Comparison of ENCODE assay signal across 29 mouse cellular contexts in the genomic region with DNA sequence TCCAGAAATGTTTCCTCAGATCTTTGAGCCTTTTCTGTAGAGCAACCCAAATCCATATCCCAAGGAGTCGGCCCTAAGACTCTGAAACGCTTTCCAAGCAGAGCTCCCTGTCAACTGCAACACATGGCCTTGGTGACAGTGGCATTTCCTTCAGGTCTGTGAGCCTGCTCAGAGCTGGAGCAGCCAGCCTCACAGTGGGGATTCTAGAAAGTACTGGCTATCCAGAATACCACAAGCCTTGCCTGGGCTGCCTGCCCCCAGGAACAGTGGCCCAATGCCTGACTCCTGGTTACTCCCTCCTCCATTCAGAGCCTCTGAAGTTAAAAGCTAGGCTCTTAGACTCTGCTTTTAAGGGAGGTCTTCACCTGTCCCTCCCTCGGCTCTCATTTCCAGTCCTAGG. TPM values are rescaled to one million over a fixed set of nuclear protein-coding genes. Genes with fewer than 3 reads are reported as not detected.
DNase-seq lines count a peak whose midpoint lies in the region; ATAC-seq and TF ChIP-seq lines count a peak whose summit lies in the region.
"Had no signal": no experiment of that assay in that cellular context is flagged by ENCODE, and none has a peak within 500 bp of the region (broad histone marks: within the 10 kb centered on the region; RNA-seq: fewer than 3 reads in every experiment).

No protein-coding gene starts in this region.

- DNase-seq in cerebellum, adult 11-12 months = peak; percentile 34
- DNase-seq in cerebellum, adult 8-10 months = no peak
- peak; percentile 60 to 72 for DNase-seq in cerebellum, postnatal 10 days
- DNase-seq in cerebellum, postnatal 4 days (ENCODE audit: low spot score in 2 of 2) = no peak
- peak; percentile 19 for DNase-seq in left cerebral cortex, postnatal 4 days
- DNase-seq in left cerebral cortex, adult 2 months (ENCODE audit: extremely low spot score in 1 of 2, low spot score in 2 of 2) = no peak
- peak; percentile 20 to 42 for DNase-seq in cerebellum, postnatal 36 days
- no peak for DNase-seq in midbrain, embryonic 11.5 days (ENCODE audit: low spot score, missing footprints)
- DNase-seq: adrenal gland, postnatal 10 days; gastrocnemius, postnatal 10 days; gastrocnemius, postnatal 36 days; heart, postnatal 10 days; heart, postnatal 36 days; kidney, adult 11 months; kidney, adult 9 months had no signal

- intact Hi-C loops in left cerebral cortex, postnatal 4 days (cut with DNase I) = no loop called here
- intact Hi-C loops in left cerebral cortex, adult 2 months (cut with DNase I) = no loop called here

- H3K36me3 ChIP-seq in midbrain, embryonic 11.5 days (ENCODE audit: control insufficient read depth, insufficient read depth, low read length) = no peaks in the 10 kb centered on the region
- H3K36me3 ChIP-seq: embryonic facial prominence, embryonic 12.5 days; embryonic facial prominence, embryonic 15.5 days; forebrain, embryonic 15.5 days; G1E; heart, embryonic 12.5 days; heart, embryonic 15.5 days; hindbrain, embryonic 10.5 days; hindbrain, embryonic 13.5 days; intestine, embryonic 15.5 days had no signal

- no peaks in the 10 kb centered on the region for H3K27me3 ChIP-seq in midbrain, embryonic 11.5 days (ENCODE audit: control insufficient read depth, insufficient read depth, low read length)
- H3K27me3 ChIP-seq: embryonic facial prominence, embryonic 12.5 days; embryonic facial prominence, embryonic 15.5 days; forebrain, embryonic 15.5 days; heart, embryonic 15.5 days; hindbrain, embryonic 13.5 days; intestine, embryonic 15.5 days; Patski had no signal

- H3K27ac ChIP-seq in left cerebral cortex, adult 2 months = no peak overlapping the region
- H3K27ac ChIP-seq in midbrain, embryonic 11.5 days (ENCODE audit: low read depth, low read length) = no peak overlapping the region
- H3K27ac ChIP-seq: embryonic facial prominence, embryonic 12.5 days; embryonic facial prominence, embryonic 15.5 days; forebrain, embryonic 15.5 days; heart, embryonic 15.5 days; hindbrain, embryonic 10.5 days; hindbrain, embryonic 13.5 days; intestine, embryonic 15.5 days had no signal

- no peaks in the 10 kb centered on the region for H3K4me1 ChIP-seq in midbrain, embryonic 11.5 days (ENCODE audit: control insufficient read depth, insufficient read depth, low read length)
- H3K4me1 ChIP-seq: embryonic facial prominence, embryonic 12.5 days; heart, embryonic 12.5 days; heart, embryonic 15.5 days; hindbrain, embryonic 10.5 days; hindbrain, embryonic 13.5 days; intestine, embryonic 15.5 days had no signal

- no peak for ATAC-seq in midbrain, embryonic 11.5 days (ENCODE audit: low FRiP score)
- ATAC-seq: hindbrain, embryonic 16.5 days; intestine, embryonic 15.5 days; Patski had no signal

- TF ChIP-seq CTCF in left cerebral cortex, adult 2 months (IDR thresholded peaks at IDR 0.05) = no peak

- H3K4me2 ChIP-seq in midbrain, embryonic 11.5 days = no peak overlapping the region
- H3K4me2 ChIP-seq: embryonic facial prominence, embryonic 12.5 days; embryonic facial prominence, embryonic 15.5 days; forebrain, embryonic 15.5 days; heart, embryonic 12.5 days; heart, embryonic 15.5 days; hindbrain, embryonic 13.5 days; intestine, embryonic 15.5 days had no signal

- no peak overlapping the region for H3K4me3 ChIP-seq in left cerebral cortex, adult 2 months
- H3K4me3 ChIP-seq in midbrain, embryonic 11.5 days (ENCODE audit: low read depth, low read length) = no peak overlapping the region
- H3K4me3 ChIP-seq: embryonic facial prominence, embryonic 12.5 days; embryonic facial prominence, embryonic 15.5 days; forebrain, embryonic 15.5 days; heart, embryonic 12.5 days; heart, embryonic 15.5 days; hindbrain, embryonic 10.5 days; hindbrain, embryonic 13.5 days; intestine, embryonic 15.5 days had no signal

- no peaks in the 10 kb centered on the region for H3K9me3 ChIP-seq in midbrain, embryonic 11.5 days (ENCODE audit: control insufficient read depth, low read length)
- H3K9me3 ChIP-seq: embryonic facial prominence, embryonic 12.5 days; embryonic facial prominence, embryonic 15.5 days; forebrain, embryonic 15.5 days; G1E; heart, embryonic 12.5 days; heart, embryonic 15.5 days; hindbrain, embryonic 10.5 days; hindbrain, embryonic 13.5 days; intestine, embryonic 15.5 days had no signal

- 84% methylated on average over 3 of the region's 3 CpGs for WGBS in midbrain, embryonic 11.5 days

- no peak overlapping the region for H3K9ac ChIP-seq in midbrain, embryonic 11.5 days (ENCODE audit: low read length)
- H3K9ac ChIP-seq: embryonic facial prominence, embryonic 12.5 days; embryonic facial prominence, embryonic 15.5 days; forebrain, embryonic 15.5 days; heart, embryonic 12.5 days; heart, embryonic 15.5 days; hindbrain, embryonic 13.5 days; intestine, embryonic 15.5 days had no signal

RNA-seq across cellular contexts. Expression of a gene that starts 12.4 kb away (rescaled TPM):
- total RNA-seq in left cerebral cortex, postnatal 4 days (2021) = 10 to 100 TPM; 10.1 to 11.8 TPM
- 10 to 100 TPM; 16.3 to 16.9 TPM for total RNA-seq in left cerebral cortex, adult 2 months (2021)
- polyA plus RNA-seq in midbrain, embryonic 11.5 days (2014; fragmentation: Nextera tagmentation; extraction: Ambion mirVana) = 0.62 and 0.63 TPM in 2 replicates
- total RNA-seq: common myeloid progenitor, adult 5-6 weeks; gastrocnemius, adult 18-20 months; granulocyte monocyte progenitor cell, adult 5-6 weeks had no signal
- polyA plus RNA-seq: G1E had no signal

Comparison
In these comparisons a context has a peak if more than half of its experiments do, and no peak if none do; other contexts are left out.
1. DNase-seq: peak in cerebellum, adult 11-12 months (single experiment), cerebellum, postnatal 10 days (2 of 2), left cerebral cortex, postnatal 4 days (single experiment) and cerebellum, postnatal 36 days (2 of 2); none in cerebellum, adult 8-10 months (single experiment), cerebellum, postnatal 4 days (0 of 2), left cerebral cortex, adult 2 months (0 of 2) and midbrain, embryonic 11.5 days (single experiment).